Mouse (Mus musculus): ENCODE data around the gene Pdxk. TPM values are rescaled to one million over a fixed set of nuclear protein-coding genes. Genes with fewer than 3 reads are reported as not detected.

Gene Pdxk
- polyA plus RNA-seq, 3 experiments from 2014 or later, result 6.3 to 11.6 (median 9.0) TPM

Other genes starting within 250 kb of the Pdxk start
- gene Trappc10, start 220.3 kb downstream of the Pdxk start, polyA plus RNA-seq (2017; shearing (Covaris generic)), result 10 to 100 TPM in 1 of 3 experiments, 1 to 10 TPM in 2; 5.0 to 10.6 (median 9.2) TPM
- 100 to 1,000 TPM in 2 of 3 experiments, 10 to 100 TPM in 1; 93.9 to 109 (median 101) TPM for gene Agpat3, start 112.5 kb downstream of the Pdxk start, polyA plus RNA-seq (2017; shearing (Covaris generic))
- gene Rrp1, start 51.9 kb downstream of the Pdxk start, polyA plus RNA-seq (2017; shearing (Covaris generic)), result 100 to 1,000 TPM in 2 of 3 experiments, 10 to 100 TPM in 1; 90.6 to 113 (median 101) TPM
- 100 to 1,000 TPM; 160 to 186 (median 183) TPM for gene Cstb, start 39.3 kb downstream of the Pdxk start, polyA plus RNA-seq (2017; shearing (Covaris generic))
- gene Olfr1358, start 52.5 kb upstream of the Pdxk start, polyA plus RNA-seq (2017; shearing (Covaris generic)), result not detected
- 10 to 100 TPM; 52.8 to 69.0 (median 58.9) TPM for gene Ilvbl, start 109.4 kb upstream of the Pdxk start, polyA plus RNA-seq (2017; shearing (Covaris generic))
- gene Syde1, start 127.0 kb upstream of the Pdxk start, polyA plus RNA-seq (2017; shearing (Covaris generic)), result under 1 TPM in 2 of 3 experiments, not detected in 1; 0.60 to 0.83 TPM
- not detected for gene Olfr1357, start 153.1 kb upstream of the Pdxk start, polyA plus RNA-seq (2017; shearing (Covaris generic))

Measured in inflammation-experienced regulatory T-cells, adult 6 months (primary cell).